Mouse (Mus musculus): ENCODE results near the gene Tmem56.

GRCm38 (mm10) chr3:121306641-121307040 is 23.7 kb upstream of the Tmem56 start:
- TF ChIP-seq CTCF (IDR thresholded peaks at IDR 0.05 in 2 of 3, conservative IDR thresholded peaks at IDR 0.05 in 1 of 3; ENCODE audit: control insufficient read depth in 1 of 3, insufficient read depth in 1 of 3, low read depth in 2 of 3, low read length in 3 of 3, poor library complexity in 1 of 3, severe bottlenecking in 1 of 3) (peak; percentile 29 to 50 (median 46); a peak in 5 of 6 replicates), EP300 (IDR thresholded peaks at IDR 0.05; ENCODE audit: low read depth in 1 of 2, low read length in 2 of 2) (no peak), MAX (IDR thresholded peaks at IDR 0.05; ENCODE audit: low read length) (no peak), MAZ (IDR thresholded peaks at IDR 0.05; ENCODE audit: low read depth, low read length) (no peak), POLR2A (IDR thresholded peaks at IDR 0.05; ENCODE audit: control insufficient read depth in 1 of 2, insufficient read depth in 1 of 2, low read depth in 1 of 2, low read length in 2 of 2, poor library complexity in 1 of 2) (no peak)
